Mouse (Mus musculus): ENCODE measurements around the gene Psmb6.

- TF ChIP-seq CTCF (IDR thresholded peaks at IDR 0.05; ENCODE audit: insufficient read depth, low read length): no peak
- TF ChIP-seq POLR2A (IDR thresholded peaks at IDR 0.05; ENCODE audit: borderline replicate concordance, extremely low read depth, low read depth, low read length): no peak
These were observed 559 bp downstream of the Psmb6 start for GRCm38 (mm10) chr11:70525726-70526125.
